8 mouse cellular contexts compared by ENCODE assay signal in the genomic region with DNA sequence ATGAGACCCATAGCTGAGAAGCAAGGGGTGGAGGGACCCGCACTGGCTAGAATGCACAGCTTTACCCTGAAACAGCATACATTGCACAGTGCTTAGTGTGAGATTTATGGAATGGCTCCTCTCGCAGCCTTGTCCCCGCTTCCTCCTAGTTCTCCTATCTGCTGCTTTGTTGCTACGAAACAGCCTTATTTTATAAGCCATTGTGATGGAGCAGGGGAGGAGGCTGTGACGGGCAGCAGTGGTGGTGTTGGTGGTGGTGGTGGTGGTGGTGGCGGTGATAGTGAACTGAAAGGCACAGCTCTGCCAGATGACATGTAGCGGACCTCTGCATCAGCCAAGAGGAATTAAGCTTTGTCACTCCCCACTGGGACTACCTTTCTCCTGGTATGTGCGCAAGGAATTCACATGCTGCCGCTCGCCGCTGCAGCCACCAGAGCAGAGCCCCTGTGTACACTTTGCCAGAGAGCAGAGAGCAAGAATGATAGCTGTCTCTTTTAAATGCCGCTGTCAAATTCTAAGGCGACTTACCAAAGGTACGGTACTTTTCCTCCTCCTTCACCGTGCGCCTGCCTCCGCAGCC.
DNase-seq lines count a peak whose midpoint lies in the region; ATAC-seq lines count a peak whose summit lies in the region.

No protein-coding gene starts in this region.

- H3K9ac ChIP-seq in heart, embryonic 16.5 days (ENCODE audit: low read length): peak overlapping the region; percentile 16; the same call in 1 of the 2 replicates
- no peak overlapping the region for H3K9ac ChIP-seq in kidney, embryonic 15.5 days
- H3K9ac ChIP-seq in midbrain, embryonic 11.5 days (ENCODE audit: low read length): peak overlapping the region; percentile 36

- no peaks in the 10 kb centered on the region for H3K27me3 ChIP-seq in heart, embryonic 16.5 days (ENCODE audit: control insufficient read depth, insufficient read depth, low read length)
- no peaks in the 10 kb centered on the region for H3K27me3 ChIP-seq in forebrain, embryonic 10.5 days (ENCODE audit: poor library complexity, severe bottlenecking)
- H3K27me3 ChIP-seq in kidney, embryonic 15.5 days: peaks cover 3% of the 10 kb centered on the region; the same call in 1 of the 2 replicates
- no peaks in the 10 kb centered on the region for H3K27me3 ChIP-seq in midbrain, embryonic 11.5 days (ENCODE audit: control insufficient read depth, insufficient read depth, low read length)

- DNase-seq in heart, adult 8-10 months (ENCODE audit: low spot score): no peak
- no peak for DNase-seq in forebrain, embryonic 10.5 days (ENCODE audit: extremely low spot score, low spot score)
- DNase-seq in midbrain, embryonic 11.5 days (ENCODE audit: low spot score, missing footprints): no peak
- DNase-seq in yolk sac, embryonic 10.5 days (ENCODE audit: low spot score): peak; percentile 36
- no peak for DNase-seq in cerebellum, adult 11-12 months
- DNase-seq in lung, postnatal 36 days: no peak

- peaks cover 10% of the 10 kb centered on the region; the same call in 1 of the 2 replicates for H3K4me1 ChIP-seq in heart, embryonic 16.5 days (ENCODE audit: control insufficient read depth, insufficient read depth, low read length)
- H3K4me1 ChIP-seq in forebrain, embryonic 10.5 days: peaks cover 37% of the 10 kb centered on the region
- peaks cover 19% of the 10 kb centered on the region for H3K4me1 ChIP-seq in kidney, embryonic 15.5 days
- H3K4me1 ChIP-seq in midbrain, embryonic 11.5 days (ENCODE audit: control insufficient read depth, insufficient read depth, low read length): peaks cover 24% of the 10 kb centered on the region

- 21% methylated on average over 17 of the region's 17 CpGs for WGBS in heart, embryonic 16.5 days
- WGBS in forebrain, embryonic 10.5 days: 45% methylated on average over 17 of the region's 17 CpGs
- WGBS in kidney, embryonic 15.5 days: 38% methylated on average over 17 of the region's 17 CpGs
- WGBS in midbrain, embryonic 11.5 days: 31% methylated on average over 17 of the region's 17 CpGs

- peak; percentile 49; the same call in 1 of the 2 replicates for ATAC-seq in heart, embryonic 16.5 days (replicated peaks; ENCODE audit: extremely low read depth, insufficient read depth, low FRiP score)
- ATAC-seq in kidney, embryonic 15.5 days (replicated peaks; ENCODE audit: low FRiP score): peak; percentile 29; the same call in 1 of the 2 replicates
- ATAC-seq in midbrain, embryonic 11.5 days (ENCODE audit: low FRiP score): peak; percentile 51

- no peaks in the 10 kb centered on the region for H3K36me3 ChIP-seq in heart, embryonic 16.5 days (ENCODE audit: control insufficient read depth, insufficient read depth)
- H3K36me3 ChIP-seq in forebrain, embryonic 10.5 days (replicated peaks): no peaks in the 10 kb centered on the region
- H3K36me3 ChIP-seq in kidney, embryonic 15.5 days: no peaks in the 10 kb centered on the region
- no peaks in the 10 kb centered on the region for H3K36me3 ChIP-seq in midbrain, embryonic 11.5 days (ENCODE audit: control insufficient read depth, insufficient read depth, low read length)

- H3K9me3 ChIP-seq in heart, embryonic 16.5 days (replicated peaks; ENCODE audit: control insufficient read depth, low read length): no peaks in the 10 kb centered on the region
- H3K9me3 ChIP-seq in forebrain, embryonic 10.5 days: no peaks in the 10 kb centered on the region
- H3K9me3 ChIP-seq in kidney, embryonic 15.5 days (replicated peaks): no peaks in the 10 kb centered on the region
- H3K9me3 ChIP-seq in midbrain, embryonic 11.5 days (ENCODE audit: control insufficient read depth, low read length): no peaks in the 10 kb centered on the region

- no peak overlapping the region for H3K27ac ChIP-seq in heart, embryonic 16.5 days (ENCODE audit: low read length)
- H3K27ac ChIP-seq in forebrain, embryonic 10.5 days: peak overlapping the region; percentile 32
- H3K27ac ChIP-seq in kidney, embryonic 15.5 days: no peak overlapping the region
- peak overlapping the region; percentile 57 for H3K27ac ChIP-seq in midbrain, embryonic 11.5 days (ENCODE audit: low read depth, low read length)

- peak overlapping the region; percentile 57 for H3K4me2 ChIP-seq in heart, embryonic 16.5 days (ENCODE audit: low read depth, low read length)
- H3K4me2 ChIP-seq in kidney, embryonic 15.5 days: peak overlapping the region; percentile 52
- peak overlapping the region; percentile 33 for H3K4me2 ChIP-seq in midbrain, embryonic 11.5 days

- peak overlapping the region; percentile 39 for H3K4me3 ChIP-seq in heart, embryonic 16.5 days (ENCODE audit: low read length)
- peak overlapping the region; percentile 7 for H3K4me3 ChIP-seq in forebrain, embryonic 10.5 days
- peak overlapping the region; percentile 19 for H3K4me3 ChIP-seq in kidney, embryonic 15.5 days (replicated peaks)
- H3K4me3 ChIP-seq in midbrain, embryonic 11.5 days (ENCODE audit: low read depth, low read length): peak overlapping the region; percentile 4; the same call in 1 of the 2 replicates

Comparison
In these comparisons a context has a peak if more than half of its experiments do, and no peak if none do; other contexts are left out.
1. H3K27ac ChIP-seq: peak in forebrain, embryonic 10.5 days (single experiment) and midbrain, embryonic 11.5 days (single experiment); none in heart, embryonic 16.5 days (single experiment) and kidney, embryonic 15.5 days (single experiment).
2. Peak in every context shown above with its lines, with median percentiles within 50 percentile points of each other: ATAC-seq, H3K4me2 ChIP-seq and H3K4me3 ChIP-seq.